Mouse (Mus musculus) cerebellum, adult 9-11 months (tissue): ENCODE data around the gene Prokr2.
"Not testable (repeated sequence)": the region's sequence is repeated elsewhere in the genome, so short reads cannot be mapped to it uniquely, and the experiment has no call there.

Experiments
- DNase-seq: peaks from one replicate; pipeline ENCODE4 v3.0.0; 2022

Gene Prokr2

GRCm38 (mm10) chr2:132337202-132337601, 48.0 kb downstream of the Prokr2 start:
- no peak for DNase-seq

- DNase-seq: no peak
Measured at GRCm38 (mm10) chr2:132323541-132323940, 61.7 kb downstream of the Prokr2 start.

- DNase-seq: no peak
Measured at GRCm38 (mm10) chr2:132320516-132320915, 64.7 kb downstream of the Prokr2 start.

- no peak for DNase-seq
Measured at GRCm38 (mm10) chr2:132317178-132317577, 68.1 kb downstream of the Prokr2 start.

GRCm38 (mm10) chr2:132316041-132316808, 69.0 kb downstream of the Prokr2 start:
- DNase-seq: peak; percentile 72

GRCm38 (mm10) chr2:132314057-132314456, 71.2 kb downstream of the Prokr2 start:
- DNase-seq: not testable (repeated sequence)

- DNase-seq: no peak
Measured at GRCm38 (mm10) chr2:132313568-132313967, 71.7 kb downstream of the Prokr2 start.

GRCm38 (mm10) chr2:132312616-132313015, 72.6 kb downstream of the Prokr2 start:
- peak; percentile 10 for DNase-seq

- DNase-seq: no peak
Measured at GRCm38 (mm10) chr2:132309398-132309930, 75.8 kb downstream of the Prokr2 start.

- no peak for DNase-seq
Measured at GRCm38 (mm10) chr2:132308829-132309228, 76.4 kb downstream of the Prokr2 start.

GRCm38 (mm10) chr2:132307213-132307843, 77.9 kb downstream of the Prokr2 start:
- DNase-seq: peak; percentile 78

- peak; percentile 18 for DNase-seq
Measured at GRCm38 (mm10) chr2:132305988-132306387, 79.3 kb downstream of the Prokr2 start.

- peak; percentile 3 for DNase-seq
Measured at GRCm38 (mm10) chr2:132305165-132305564, 80.1 kb downstream of the Prokr2 start.

- DNase-seq: no peak
Measured at GRCm38 (mm10) chr2:132301436-132301835, 83.8 kb downstream of the Prokr2 start.

- DNase-seq: no peak
Measured at GRCm38 (mm10) chr2:132298250-132298649, 87.0 kb downstream of the Prokr2 start.

GRCm38 (mm10) chr2:132293694-132294450, 91.4 kb downstream of the Prokr2 start:
- no peak for DNase-seq

GRCm38 (mm10) chr2:132292083-132292482, 93.2 kb downstream of the Prokr2 start:
- DNase-seq: peak; percentile 82

- peak; percentile 53 for DNase-seq
Measured at GRCm38 (mm10) chr2:132291265-132291664, 94.0 kb downstream of the Prokr2 start.

- no peak for DNase-seq
Measured at GRCm38 (mm10) chr2:132290808-132291207, 94.4 kb downstream of the Prokr2 start.

- not testable (repeated sequence) for DNase-seq
Measured at GRCm38 (mm10) chr2:132289213-132289612, 96.0 kb downstream of the Prokr2 start.
